Mouse (Mus musculus): Measurements from ENCODE around the gene Notum.
A peak's percentile ranks its signal among the peaks of the same experiment; 100 is the strongest.

Notum gene

GRCm38 (mm10) chr11:120633520-120634343, 27.2 kb downstream of the Notum start, which contains the start of gene Mafg:
TSS of gene Mafg (minus strand) at chr11:120633600.
- DNase-seq: peak; percentile 85

GRCm38 (mm10) chr11:120632559-120633519, 28.1 kb downstream of the Notum start:
- DNase-seq: peak; percentile 52 to 68

GRCm38 (mm10) chr11:120631726-120632448, 29.1 kb downstream of the Notum start:
- DNase-seq: no peak

- DNase-seq: no peak
Observed at GRCm38 (mm10) chr11:120630881-120631725, 29.9 kb downstream of the Notum start.

GRCm38 (mm10) chr11:120630401-120630871, 30.5 kb downstream of the Notum start:
- DNase-seq: no peak

GRCm38 (mm10) chr11:120629911-120630310, 31.1 kb downstream of the Notum start:
- peak in 1 of 2 experiments; percentile 30 for DNase-seq

GRCm38 (mm10) chr11:120629341-120629730, 31.6 kb downstream of the Notum start:
- DNase-seq: peak; percentile 47 to 54

- peak in 1 of 2 experiments; percentile 22 for DNase-seq
Observed at GRCm38 (mm10) chr11:120628601-120629340, 32.2 kb downstream of the Notum start.

GRCm38 (mm10) chr11:120627468-120628300, 33.3 kb downstream of the Notum start:
- DNase-seq: peak; percentile 61 to 62

- no peak for DNase-seq
Observed at GRCm38 (mm10) chr11:120626785-120627467, 34.0 kb downstream of the Notum start.

GRCm38 (mm10) chr11:120625152-120625775, 35.7 kb downstream of the Notum start, which contains the start of gene Sirt7:
TSS of gene Sirt7 (minus strand) at chr11:120625240.
- no peak for DNase-seq

- peak; percentile 76 to 82 for DNase-seq
Observed at GRCm38 (mm10) chr11:120624680-120625111, 36.3 kb downstream of the Notum start.

GRCm38 (mm10) chr11:120623961-120624679, 36.9 kb downstream of the Notum start:
- peak; percentile 56 to 72 for DNase-seq

GRCm38 (mm10) chr11:120622805-120623204, 38.2 kb downstream of the Notum start:
- DNase-seq: no peak

- no peak for DNase-seq
Observed at GRCm38 (mm10) chr11:120620195-120620594, 40.8 kb downstream of the Notum start.

- no peak for DNase-seq
Observed at GRCm38 (mm10) chr11:120618619-120619535, 42.1 kb downstream of the Notum start.
